Mouse (Mus musculus): Measurements from ENCODE around the gene Vmn1r113.
"Not testable (repeated sequence)": the region's sequence is repeated elsewhere in the genome, so short reads cannot be mapped to it uniquely, and the experiment has no call there.

Vmn1r113 gene

DNA sequence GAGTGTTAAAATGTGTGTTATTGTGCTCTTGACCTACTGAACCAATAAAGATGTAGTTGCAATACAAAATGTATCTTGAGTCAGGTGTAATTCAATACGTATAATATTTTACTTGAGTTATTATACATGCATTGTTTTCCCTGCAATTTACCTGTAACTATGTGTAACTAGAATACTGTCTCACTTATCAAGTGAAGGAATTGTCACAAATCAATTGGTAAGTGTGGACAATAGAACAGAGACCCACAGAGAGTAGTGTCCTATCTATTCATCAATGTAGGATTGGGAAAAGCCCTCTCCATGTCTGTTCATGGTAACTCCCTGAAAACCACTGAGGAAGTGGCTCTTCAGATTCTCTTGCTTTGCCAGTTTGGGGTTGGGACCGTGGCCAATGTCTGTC lies at the start of gene Vmn1r113:
TSS of gene Vmn1r113 (plus strand) at position 301 of the 400 bp plus-strand sequence.
- DNase-seq: not testable (repeated sequence)

DNA sequence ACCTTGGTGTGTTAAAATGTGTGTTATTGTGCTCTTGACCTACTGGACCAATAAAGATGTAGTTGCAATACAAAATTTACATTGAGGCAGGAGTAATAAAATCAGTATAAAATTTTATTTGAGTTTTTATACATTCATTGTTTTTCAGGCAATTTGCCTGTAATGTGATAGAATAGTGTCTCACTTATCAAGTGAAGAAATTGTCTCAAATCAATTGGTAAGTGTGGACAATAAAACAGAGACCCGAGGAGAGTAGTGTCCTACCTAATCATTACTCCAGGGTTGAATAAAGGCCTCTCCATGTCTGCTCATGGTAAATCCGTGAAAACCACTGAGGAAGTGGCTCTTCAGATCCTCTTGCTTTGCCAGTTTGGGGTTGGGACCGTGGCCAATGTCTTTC lies 16.2 kb upstream of the Vmn1r113 start, which contains the start of gene Vmn1r112:
TSS of gene Vmn1r112 (plus strand) at position 301 of the 400 bp plus-strand sequence.
- not testable (repeated sequence) for DNase-seq

DNA sequence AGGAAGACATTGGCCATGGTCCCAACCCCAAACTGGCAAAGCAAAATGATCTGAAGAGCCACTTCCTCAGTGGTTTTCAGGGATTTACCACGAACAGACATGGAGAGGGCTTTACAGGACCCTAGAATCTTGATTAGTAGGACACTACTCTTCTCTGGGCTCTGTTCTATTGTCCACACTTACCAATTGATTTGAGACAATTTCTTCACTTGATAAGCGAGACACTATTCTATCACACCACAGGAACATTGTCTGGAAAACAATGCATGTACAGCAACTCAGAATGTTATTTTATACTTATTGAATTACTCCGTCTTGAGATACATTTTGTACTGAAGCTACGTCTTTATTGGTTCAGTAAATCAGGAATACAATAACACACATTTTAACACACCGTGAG lies 25.0 kb downstream of the Vmn1r113 start, which contains the start of gene Vmn1r114:
TSS of gene Vmn1r114 (minus strand) at position 101 of the 400 bp plus-strand sequence.
- DNase-seq: not testable (repeated sequence)

Data from cerebellum, adult 8-10 months (tissue).